Mouse (Mus musculus): ENCODE measurements at regions not wholly inside any gene's neighbourhood (a gene's known extent, or its start where the extent isn't known, plus 50 kb on each side); places are given as distances from the start of the nearest gene placed in this dataset.

- Histone ChIP-seq H3K9ac (no peak overlapping the region), H3K36me3 (no peaks in the 10 kb centered on the region), H3K27ac (peak overlapping the region; percentile 9; the same call in 1 of the 2 replicates), H3K9me3 (replicated peaks) (no peaks in the 10 kb centered on the region), H3K4me3 (replicated peaks) (no peak overlapping the region), H3K4me1 (replicated peaks) (peaks cover 54% of the 10 kb centered on the region), H3K27me3 (no peaks in the 10 kb centered on the region), H3K4me2 (no peak overlapping the region)
- 18% methylated on average over 1 of the region's 1 CpGs for WGBS (ENCODE audit: insufficient replicate concordance)
- ATAC-seq (ENCODE audit: low read depth) (peak; percentile 49; the same call in 1 of the 2 replicates), DNase-seq (no peak)
Observed at GRCm38 (mm10) chr3:60417001-60417400, 55.6 kb upstream of the Mbnl1 start.

- Histone ChIP-seq H3K9me3 (replicated peaks) (no peaks in the 10 kb centered on the region), H3K27me3 (no peaks in the 10 kb centered on the region), H3K36me3 (no peaks in the 10 kb centered on the region), H3K4me2 (no peak overlapping the region; the same call in 1 of the 2 replicates), H3K27ac (peak overlapping the region; percentile 49; the same call in 1 of the 2 replicates), H3K4me1 (replicated peaks) (peaks cover 49% of the 10 kb centered on the region), H3K4me3 (replicated peaks) (no peak overlapping the region), H3K9ac (no peak overlapping the region)
- peak; percentile 81 for ATAC-seq (ENCODE audit: low read depth)
- DNase-seq, result no peak
Observed at GRCm38 (mm10) chr3:60418652-60419051, 54.0 kb upstream of the Mbnl1 start.

DNA sequence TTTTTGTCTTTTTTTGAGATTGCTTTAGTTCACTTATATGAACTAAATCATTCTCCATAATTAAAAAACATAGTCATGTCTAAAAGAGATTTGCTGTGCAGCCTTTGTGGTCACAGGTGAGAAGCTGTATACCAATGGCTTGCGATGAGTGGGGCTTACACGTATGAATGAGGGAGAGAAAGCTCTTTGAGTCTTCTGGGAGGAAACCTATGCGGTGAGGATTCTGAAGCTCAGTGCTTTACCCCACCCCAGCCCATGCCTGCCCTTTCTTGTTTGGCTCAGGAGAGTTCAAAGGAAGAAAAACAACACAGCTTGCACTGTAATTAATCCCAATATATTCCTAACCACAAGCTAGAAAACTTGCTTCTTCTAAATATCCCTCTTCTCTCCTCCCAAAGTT, 53.4 kb upstream of the Mbnl1 start:
- ATAC-seq (ENCODE audit: low read depth) (no peak), DNase-seq (no peak)
- Histone ChIP-seq H3K36me3 (no peaks in the 10 kb centered on the region), H3K4me1 (replicated peaks) (peaks cover 50% of the 10 kb centered on the region), H3K27me3 (no peaks in the 10 kb centered on the region), H3K9ac (no peak overlapping the region), H3K9me3 (replicated peaks) (no peaks in the 10 kb centered on the region), H3K4me2 (no peak overlapping the region), H3K27ac (peak overlapping the region; percentile 72), H3K4me3 (replicated peaks) (no peak overlapping the region)
- 77% methylated on average over 3 of the region's 3 CpGs for WGBS (ENCODE audit: insufficient replicate concordance)

Data from liver, embryonic 13.5 days (tissue).